Mouse (Mus musculus) liver, adult 2 months (tissue): ENCODE results near the gene Rasl10a.

Experiments
- CTCF ChIP-seq: fragments of 200-500 bp; IDR thresholded peaks from 2 replicates; pipeline ENCODE4 v1.5.1; 2011; ENCODE audit warnings: low read depth, low read length, control low read depth
- POLR2A ChIP-seq: fragments of 200-500 bp; IDR thresholded peaks from 2 replicates; pipeline ENCODE4 v1.6.1; 2011; ENCODE audit warnings: low read length, control low read depth; ENCODE audit not compliant: insufficient read depth; ENCODE audit errors: extremely low read depth

GRCm38 (mm10) chr11:5061413-5062139, 3.6 kb downstream of the Rasl10a start:
- TF ChIP-seq POLR2A (no peak), CTCF (no peak)
